Mouse (Mus musculus): ENCODE results near the gene Tpx2. TPM values are rescaled to one million over a fixed set of nuclear protein-coding genes. Genes with fewer than 3 reads are reported as not detected.
A peak's percentile ranks its signal among the peaks of the same experiment; 100 is the strongest.

Tpx2 gene
- polyA plus RNA-seq, 1 experiment from 2014 or later: 46.4 TPM

GRCm38 (mm10) chr2:152924543-152924942 lies 76.8 kb downstream of the Tpx2 start:
- no peak for ATAC-seq
- WGBS: 86% methylated on average over 5 of the region's 5 CpGs
- no peaks in the 10 kb centered on the region for H3K4me1 ChIP-seq (replicated peaks)
- H3K27ac ChIP-seq: no peak overlapping the region
- H3K36me3 ChIP-seq: no peaks in the 10 kb centered on the region
- H3K4me3 ChIP-seq (replicated peaks): no peak overlapping the region
- H3K4me2 ChIP-seq (replicated peaks): no peak overlapping the region
- H3K9ac ChIP-seq (replicated peaks): no peak overlapping the region
- H3K27me3 ChIP-seq: no peaks in the 10 kb centered on the region
- no peaks in the 10 kb centered on the region for H3K9me3 ChIP-seq

GRCm38 (mm10) chr2:152925189-152925872 lies 77.6 kb downstream of the Tpx2 start:
- H3K4me3 ChIP-seq (replicated peaks): no peak overlapping the region
- no peak overlapping the region for H3K4me2 ChIP-seq (replicated peaks)
- no peaks in the 10 kb centered on the region for H3K36me3 ChIP-seq
- H3K27ac ChIP-seq: no peak overlapping the region
- no peaks in the 10 kb centered on the region for H3K4me1 ChIP-seq (replicated peaks)
- 75% methylated on average over 11 of the region's 11 CpGs for WGBS
- no peaks in the 10 kb centered on the region for H3K27me3 ChIP-seq
- no peak for ATAC-seq
- no peaks in the 10 kb centered on the region for H3K9me3 ChIP-seq
- H3K9ac ChIP-seq (replicated peaks): no peak overlapping the region

- Histone ChIP-seq H3K4me2 (replicated peaks) (no peak overlapping the region), H3K27ac (no peak overlapping the region), H3K27me3 (no peaks in the 10 kb centered on the region), H3K4me3 (replicated peaks) (no peak overlapping the region), H3K36me3 (no peaks in the 10 kb centered on the region), H3K9ac (replicated peaks) (no peak overlapping the region), H3K9me3 (no peaks in the 10 kb centered on the region), H3K4me1 (replicated peaks) (no peaks in the 10 kb centered on the region)
- no peak for ATAC-seq
- 81% methylated on average over 9 of the region's 9 CpGs for WGBS
These were observed 79.1 kb downstream of the Tpx2 start for GRCm38 (mm10) chr2:152926896-152927295.

- Histone ChIP-seq H3K4me3 (replicated peaks) (no peak overlapping the region), H3K4me1 (replicated peaks) (no peaks in the 10 kb centered on the region), H3K9ac (replicated peaks) (no peak overlapping the region), H3K36me3 (no peaks in the 10 kb centered on the region), H3K4me2 (replicated peaks) (no peak overlapping the region), H3K9me3 (no peaks in the 10 kb centered on the region), H3K27ac (no peak overlapping the region), H3K27me3 (no peaks in the 10 kb centered on the region)
- WGBS: 67% methylated on average over 5 of the region's 5 CpGs
- no peak for ATAC-seq
These were observed 79.6 kb downstream of the Tpx2 start for GRCm38 (mm10) chr2:152927371-152927770.

GRCm38 (mm10) chr2:152928219-152928987 lies 80.6 kb downstream of the Tpx2 start:
- WGBS: 58% methylated on average over 14 of the region's 14 CpGs
- no peak overlapping the region for H3K27ac ChIP-seq
- no peak overlapping the region for H3K4me2 ChIP-seq (replicated peaks)
- no peaks in the 10 kb centered on the region for H3K9me3 ChIP-seq
- no peak for ATAC-seq
- no peak overlapping the region for H3K9ac ChIP-seq (replicated peaks)
- H3K27me3 ChIP-seq: no peaks in the 10 kb centered on the region
- H3K4me3 ChIP-seq (replicated peaks): no peak overlapping the region
- no peaks in the 10 kb centered on the region for H3K36me3 ChIP-seq
- H3K4me1 ChIP-seq (replicated peaks): no peaks in the 10 kb centered on the region

GRCm38 (mm10) chr2:152928988-152929370 lies 81.2 kb downstream of the Tpx2 start:
- Histone ChIP-seq H3K4me1 (replicated peaks) (no peaks in the 10 kb centered on the region), H3K4me2 (replicated peaks) (no peak overlapping the region), H3K27me3 (no peaks in the 10 kb centered on the region), H3K9me3 (no peaks in the 10 kb centered on the region), H3K27ac (no peak overlapping the region), H3K9ac (replicated peaks) (no peak overlapping the region), H3K4me3 (replicated peaks) (no peak overlapping the region), H3K36me3 (no peaks in the 10 kb centered on the region)
- no peak for ATAC-seq
- 66% methylated on average over 3 of the region's 3 CpGs for WGBS

GRCm38 (mm10) chr2:152930276-152930675 lies 82.5 kb downstream of the Tpx2 start:
- no peaks in the 10 kb centered on the region for H3K27me3 ChIP-seq
- no peak for ATAC-seq
- no peaks in the 10 kb centered on the region for H3K9me3 ChIP-seq
- no peak overlapping the region for H3K27ac ChIP-seq
- no peak overlapping the region for H3K4me3 ChIP-seq (replicated peaks)
- WGBS: 35% methylated on average over 2 of the region's 2 CpGs
- H3K4me2 ChIP-seq (replicated peaks): no peak overlapping the region
- no peaks in the 10 kb centered on the region for H3K36me3 ChIP-seq
- no peaks in the 10 kb centered on the region for H3K4me1 ChIP-seq (replicated peaks)
- H3K9ac ChIP-seq (replicated peaks): no peak overlapping the region

- Histone ChIP-seq H3K4me2 (replicated peaks) (no peak overlapping the region), H3K9me3 (no peaks in the 10 kb centered on the region), H3K9ac (replicated peaks) (no peak overlapping the region), H3K4me1 (replicated peaks) (no peaks in the 10 kb centered on the region), H3K4me3 (replicated peaks) (no peak overlapping the region), H3K36me3 (no peaks in the 10 kb centered on the region), H3K27ac (no peak overlapping the region), H3K27me3 (0 out of 2 replicates have a peak, but pooled peaks cover 8% of the 10 kb centered on the region)
- ATAC-seq: no peak
- 74% methylated on average over 11 of the region's 12 CpGs for WGBS
These were observed 83.8 kb downstream of the Tpx2 start for GRCm38 (mm10) chr2:152931456-152932160.

GRCm38 (mm10) chr2:152933048-152933447 lies 85.3 kb downstream of the Tpx2 start, which contains the start of gene Foxs1:
Foxs1 (minus strand) TSS chr2:152933208.
- Histone ChIP-seq H3K27me3 (0 out of 2 replicates have a peak, but pooled peaks cover 9% of the 10 kb centered on the region), H3K4me1 (replicated peaks) (no peaks in the 10 kb centered on the region), H3K36me3 (no peaks in the 10 kb centered on the region), H3K9ac (replicated peaks) (0 out of 2 replicates have a peak within 1 kb of the TSS, but pooled peaks have one; percentile 1), H3K27ac (no peak within 1 kb of the TSS), H3K9me3 (no peaks in the 10 kb centered on the region), H3K4me3 (replicated peaks) (no peak within 1 kb of the TSS; the same call in 1 of the 2 replicates), H3K4me2 (replicated peaks) (no peak within 1 kb of the TSS)
- no peak for ATAC-seq
- 40% methylated on average over 9 of the region's 9 CpGs for WGBS

- Histone ChIP-seq H3K4me2 (replicated peaks) (no peak overlapping the region), H3K4me1 (replicated peaks) (no peaks in the 10 kb centered on the region), H3K4me3 (replicated peaks) (no peak overlapping the region), H3K27ac (no peak overlapping the region), H3K9ac (replicated peaks) (no peak overlapping the region), H3K27me3 (peaks cover 13% of the 10 kb centered on the region; the same call in 1 of the 2 replicates), H3K9me3 (no peaks in the 10 kb centered on the region), H3K36me3 (no peaks in the 10 kb centered on the region)
- ATAC-seq: no peak
- 25% methylated on average over 5 of the region's 5 CpGs for WGBS
These were observed 85.8 kb downstream of the Tpx2 start for GRCm38 (mm10) chr2:152933614-152934013.

GRCm38 (mm10) chr2:152939846-152940245 lies 92.1 kb downstream of the Tpx2 start:
- Histone ChIP-seq H3K36me3 (no peaks in the 10 kb centered on the region), H3K27ac (no peak overlapping the region), H3K9me3 (no peaks in the 10 kb centered on the region), H3K4me2 (replicated peaks) (no peak overlapping the region), H3K27me3 (peaks cover 71% of the 10 kb centered on the region), H3K4me1 (replicated peaks) (peaks cover 16% of the 10 kb centered on the region), H3K4me3 (replicated peaks) (no peak overlapping the region), H3K9ac (replicated peaks) (no peak overlapping the region)
- ATAC-seq: no peak
- 17% methylated on average over 4 of the region's 4 CpGs for WGBS

GRCm38 (mm10) chr2:152941106-152941505 lies 93.3 kb downstream of the Tpx2 start:
- Histone ChIP-seq H3K27ac (no peak overlapping the region), H3K4me1 (replicated peaks) (peaks cover 16% of the 10 kb centered on the region), H3K9me3 (no peaks in the 10 kb centered on the region), H3K9ac (replicated peaks) (no peak overlapping the region), H3K36me3 (no peaks in the 10 kb centered on the region), H3K27me3 (peaks cover 78% of the 10 kb centered on the region), H3K4me3 (replicated peaks) (no peak overlapping the region), H3K4me2 (replicated peaks) (no peak overlapping the region)
- no peak for ATAC-seq
- WGBS: 76% methylated on average over 6 of the region's 6 CpGs

Measured in midbrain, embryonic 13.5 days (tissue).